ENCODE assay signal across 9 mouse cellular contexts in genomic region chr9:98428783-98429182, GRCm38 (mm10). TPM values are rescaled to one million over a fixed set of nuclear protein-coding genes. Genes with fewer than 3 reads are reported as not detected.
DNase-seq lines count a peak whose midpoint lies in the region; ATAC-seq and TF ChIP-seq lines count a peak whose summit lies in the region.
"Had no signal": no experiment of that assay in that cellular context is flagged by ENCODE, and none has a peak within 500 bp of the region (broad histone marks: within the 10 kb centered on the region; RNA-seq: fewer than 3 reads in every experiment).

No protein-coding gene starts in this region.

- TF ChIP-seq EP300 in heart, postnatal 0 days (IDR thresholded peaks at IDR 0.05; ENCODE audit: low read depth), result 0 out of 2 replicates have a peak, but pooled peaks have one; percentile 26

- H3K27ac ChIP-seq in heart, postnatal 0 days (ENCODE audit: low read depth), result peak overlapping the region; percentile 78
- H3K27ac ChIP-seq in lung, embryonic 14.5 days (ENCODE audit: low read depth), result peak overlapping the region; percentile 89

- H3K4me3 ChIP-seq in heart, postnatal 0 days (ENCODE audit: low read depth, low read length), result no peak overlapping the region
- H3K4me3 ChIP-seq in lung, embryonic 14.5 days (ENCODE audit: low read depth, low read length), result 0 out of 2 replicates have a peak overlapping the region, but pooled peaks have one; percentile 8
- H3K4me3 ChIP-seq: megakaryocyte, embryonic 14.5 days had no signal

- H3K9ac ChIP-seq in heart, postnatal 0 days (replicated peaks; ENCODE audit: low read depth, low read length), result no peak overlapping the region
- H3K9ac ChIP-seq in lung, embryonic 14.5 days, result peak overlapping the region; percentile 7; the same call in 1 of the 2 replicates

- H3K9me3 ChIP-seq in heart, postnatal 0 days (replicated peaks; ENCODE audit: control insufficient read depth, low read length), result no peaks in the 10 kb centered on the region
- no peaks in the 10 kb centered on the region for H3K9me3 ChIP-seq in lung, embryonic 14.5 days (ENCODE audit: low read depth, low read length)
- H3K9me3 ChIP-seq: megakaryocyte, embryonic 14.5 days had no signal

- no peaks in the 10 kb centered on the region for H3K27me3 ChIP-seq in heart, postnatal 0 days (ENCODE audit: control insufficient read depth, insufficient read depth, low read length)
- no peaks in the 10 kb centered on the region for H3K27me3 ChIP-seq in lung, embryonic 14.5 days (ENCODE audit: insufficient read depth, low read length)

- peak; percentile 28; the same call in 1 of the 2 replicates for ATAC-seq in heart, postnatal 0 days (ENCODE audit: insufficient read depth, low read depth)
- ATAC-seq in lung, embryonic 14.5 days (ENCODE audit: insufficient read depth), result peak; percentile 33
- ATAC-seq in megakaryocyte-erythroid progenitor cell, adult 5-6 weeks (replicated peaks; ENCODE audit: low FRiP score, low TSS enrichment, poor library complexity, severe bottlenecking), result no peak

- no peak for TF ChIP-seq CTCF in heart, postnatal 0 days (IDR thresholded peaks at IDR 0.05; ENCODE audit: low read depth)
- no peak for TF ChIP-seq CTCF in lung, embryonic 14.5 days (IDR thresholded peaks at IDR 0.05; ENCODE audit: low read depth)

- H3K36me3 ChIP-seq in heart, postnatal 0 days (replicated peaks; ENCODE audit: control insufficient read depth, insufficient read depth, low read length), result no peaks in the 10 kb centered on the region
- peaks cover 14% of the 10 kb centered on the region; the same call in 1 of the 2 replicates for H3K36me3 ChIP-seq in lung, embryonic 14.5 days (ENCODE audit: insufficient read depth)

- H3K4me1 ChIP-seq in heart, postnatal 0 days (ENCODE audit: control insufficient read depth, insufficient read depth), result peaks cover 23% of the 10 kb centered on the region
- peaks cover 26% of the 10 kb centered on the region for H3K4me1 ChIP-seq in lung, embryonic 14.5 days (ENCODE audit: insufficient read depth)

- DNase-seq in adrenal gland, adult 2 months, result peak; percentile 16
- no peak for DNase-seq in adrenal gland, adult 8-10 months
- DNase-seq in adipocyte (ENCODE audit: low spot score), result peak; percentile 21
- peak; percentile 35 for DNase-seq in heart, postnatal 0 days (ENCODE audit: low spot score)
- peak; percentile 91 for DNase-seq in lung, embryonic 14.5 days
- DNase-seq in left cerebral cortex, adult 11 months (ENCODE audit: low spot score), result no peak
- no peak for DNase-seq in right cerebral cortex, postnatal 14 days

- peak overlapping the region; percentile 42 for H3K4me2 ChIP-seq in heart, postnatal 0 days (ENCODE audit: low read depth, low read length)
- peak overlapping the region; percentile 70 for H3K4me2 ChIP-seq in lung, embryonic 14.5 days

- WGBS in heart, postnatal 0 days, result 41% methylated on average over 8 of the region's 8 CpGs
- WGBS in lung, embryonic 14.5 days, result 24% methylated on average over 8 of the region's 8 CpGs

RNA-seq across cellular contexts. Expression of gene Rbp1, which starts 6.0 kb away (rescaled TPM):
- total RNA-seq in adrenal gland, adult 2 months (2021), result 1 to 10 TPM; 5.7 to 7.8 TPM
- polyA plus RNA-seq in adrenal gland, adult 2 months (2012; rRNA removed), result 3.3 and 3.7 TPM in 2 replicates
- 1 to 10 TPM; 7.3 to 8.6 (median 7.6) TPM for total RNA-seq in adrenal gland, adult 8-10 months (2022)
- 10.7 and 14.2 TPM in 2 replicates for total RNA-seq in heart, postnatal 0 days (2014; rRNA removed; ENCODE audit: low replicate concordance)
- polyA plus RNA-seq in heart, postnatal 0 days (2015; fragmentation: Nextera tagmentation; extraction: Ambion mirVana), result 36.9 and 39.1 TPM in 2 replicates
- 128 and 132 TPM in 2 replicates for polyA plus RNA-seq in lung, embryonic 14.5 days (2014; fragmentation: Nextera tagmentation; extraction: Ambion mirVana)
- total RNA-seq in megakaryocyte-erythroid progenitor cell, adult 5-6 weeks (2014; fragmentation: Nextera tagmentation), result 2.2 and 3.6 TPM in 2 replicates
- total RNA-seq in megakaryocyte-erythroid progenitor cell, adult 5-6 weeks (2017), result 0.99 and 1.8 TPM in 2 replicates

RNA-seq across cellular contexts. Expression of gene Rbp2, which starts 57.1 kb away (rescaled TPM):
- not detected for total RNA-seq in adrenal gland, adult 2 months (2021)
- polyA plus RNA-seq in adrenal gland, adult 2 months (2012; rRNA removed), result not detected in 2 replicates
- not detected for total RNA-seq in adrenal gland, adult 8-10 months (2022)
- total RNA-seq in heart, postnatal 0 days (2014; rRNA removed; ENCODE audit: low replicate concordance), result not detected in 2 replicates
- polyA plus RNA-seq in heart, postnatal 0 days (2015; fragmentation: Nextera tagmentation; extraction: Ambion mirVana), result 0.21 TPM in 1 of 2 replicates, not detected in the other
- 0.43 TPM in 1 of 2 replicates, not detected in the other for polyA plus RNA-seq in lung, embryonic 14.5 days (2014; fragmentation: Nextera tagmentation; extraction: Ambion mirVana)
- not detected in 2 replicates for total RNA-seq in megakaryocyte-erythroid progenitor cell, adult 5-6 weeks (2014; fragmentation: Nextera tagmentation)
- total RNA-seq in megakaryocyte-erythroid progenitor cell, adult 5-6 weeks (2017), result not detected in 2 replicates

Comparison
In these comparisons a context has a peak if more than half of its experiments do, and no peak if none do; other contexts are left out.
1. DNase-seq: peak in adrenal gland, adult 2 months (single experiment), adipocyte (single experiment), heart, postnatal 0 days (single experiment) and lung, embryonic 14.5 days (single experiment); none in adrenal gland, adult 8-10 months (single experiment), left cerebral cortex, adult 11 months (single experiment) and right cerebral cortex, postnatal 14 days (single experiment).